Mouse (Mus musculus) macrophage (primary cell): ENCODE results near the gene BC003965. TPM values are rescaled to one million over a fixed set of nuclear protein-coding genes. Genes with fewer than 3 reads are reported as not detected.
"Not testable (repeated sequence)": the region's sequence is repeated elsewhere in the genome, so short reads cannot be mapped to it uniquely, and the experiment has no call there.

Source experiments
- H3K27ac ChIP-seq: fragments of 350-480 bp; formaldehyde crosslinking; 2 replicates; pipeline ENCODE4 v1.9.0; 2021
- H3K36me3 ChIP-seq: fragments of 350-480 bp; formaldehyde crosslinking; 2 replicates; pipeline ENCODE4 v1.9.0; 2021; ENCODE audit errors: inconsistent target
- H3K4me3 ChIP-seq: fragments of 350-480 bp; formaldehyde crosslinking; 2 replicates; pipeline ENCODE4 v1.9.0; 2021; ENCODE audit errors: inconsistent target
- H3K79me2 ChIP-seq: fragments of 350-480 bp; formaldehyde crosslinking; 2 replicates; pipeline ENCODE4 v1.9.0; 2021; ENCODE audit errors: inconsistent target
- WGBS: methylation state at CpG from one replicate; pipeline ENCODE4 v1.1.7; 2026; ENCODE audit warnings: inconsistent platforms; ENCODE audit not compliant: missing documents; 5-methylcytosine and 5-hydroxymethylcytosine counted together
- polyA plus RNA-seq: library from polyadenylated mRNA; stranded (reverse); fragments of 250-400 nt; gene quantifications from 3 replicates; pipeline ENCODE4 v1.2.4, GENCODE M21; 2018; ENCODE audit warnings: inconsistent platforms

Gene BC003965
- polyA plus RNA-seq, 1 experiment from 2014 or later = 3.5 TPM

- no peak within 1 kb of the TSS for H3K27ac ChIP-seq
- 1% methylated on average over 82 of the region's 104 CpGs for WGBS
These were observed 4.0 kb downstream of the BC003965 start, which contains the start of gene Unkl for GRCm38 (mm10) chr17:25188150-25189031. Gene Unkl (plus strand): TSS chr17:25188397.

GRCm38 (mm10) chr17:25189091-25189490 lies 4.7 kb downstream of the BC003965 start:
- Histone ChIP-seq H3K36me3 (peaks cover 5% of the 10 kb centered on the region; the same call in 1 of the 2 replicates), H3K27ac (no peak overlapping the region), H3K4me3 (peak overlapping the region; percentile 52), H3K79me2 (peaks cover 58% of the 10 kb centered on the region)
- WGBS = 13% methylated on average over 11 of the region's 16 CpGs

More at GRCm38 (mm10) chr17:25188150-25189031, 4.0 kb downstream of the BC003965 start, which contains the start of gene Unkl:
- H3K79me2 ChIP-seq = peaks cover 55% of the 10 kb centered on the region
- 0 out of 2 replicates have a peak, but pooled peaks cover 5% of the 10 kb centered on the region for H3K36me3 ChIP-seq
- peak within 1 kb of the TSS; percentile 52 for H3K4me3 ChIP-seq

DNA sequence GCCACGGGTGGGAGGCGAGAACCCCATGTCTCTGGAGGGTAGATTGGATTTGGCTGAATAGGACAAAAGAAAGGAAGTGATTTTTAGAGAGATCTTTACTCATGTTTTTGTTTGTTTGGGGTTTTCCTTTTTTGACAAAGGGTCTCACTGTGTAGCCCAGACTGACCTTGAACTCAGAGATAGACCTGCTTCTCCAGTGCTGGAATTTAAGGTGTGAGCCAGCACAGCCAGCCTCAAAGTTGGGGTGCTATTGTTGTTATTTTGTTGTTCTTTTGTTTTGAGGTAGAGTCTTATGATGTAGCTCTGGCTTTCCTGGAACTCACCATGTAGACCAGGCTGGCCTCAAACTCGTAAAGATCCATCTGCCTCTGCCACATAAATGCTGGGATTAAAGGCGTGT lies 18.0 kb downstream of the BC003965 start:
- Histone ChIP-seq H3K79me2 (peaks cover 2% of the 10 kb centered on the region; the same call in 1 of the 2 replicates), H3K36me3 (peaks cover 61% of the 10 kb centered on the region), H3K27ac (no peak overlapping the region), H3K4me3 (no peak overlapping the region)
- 96% methylated on average over 4 of the region's 4 CpGs for WGBS

- Histone ChIP-seq H3K27ac (no peak overlapping the region), H3K36me3 (peaks cover 81% of the 10 kb centered on the region), H3K79me2 (no peaks in the 10 kb centered on the region), H3K4me3 (no peak overlapping the region)
- WGBS = 98% methylated on average over 4 of the region's 4 CpGs
These were observed 25.7 kb downstream of the BC003965 start for GRCm38 (mm10) chr17:25210006-25210405.

DNA sequence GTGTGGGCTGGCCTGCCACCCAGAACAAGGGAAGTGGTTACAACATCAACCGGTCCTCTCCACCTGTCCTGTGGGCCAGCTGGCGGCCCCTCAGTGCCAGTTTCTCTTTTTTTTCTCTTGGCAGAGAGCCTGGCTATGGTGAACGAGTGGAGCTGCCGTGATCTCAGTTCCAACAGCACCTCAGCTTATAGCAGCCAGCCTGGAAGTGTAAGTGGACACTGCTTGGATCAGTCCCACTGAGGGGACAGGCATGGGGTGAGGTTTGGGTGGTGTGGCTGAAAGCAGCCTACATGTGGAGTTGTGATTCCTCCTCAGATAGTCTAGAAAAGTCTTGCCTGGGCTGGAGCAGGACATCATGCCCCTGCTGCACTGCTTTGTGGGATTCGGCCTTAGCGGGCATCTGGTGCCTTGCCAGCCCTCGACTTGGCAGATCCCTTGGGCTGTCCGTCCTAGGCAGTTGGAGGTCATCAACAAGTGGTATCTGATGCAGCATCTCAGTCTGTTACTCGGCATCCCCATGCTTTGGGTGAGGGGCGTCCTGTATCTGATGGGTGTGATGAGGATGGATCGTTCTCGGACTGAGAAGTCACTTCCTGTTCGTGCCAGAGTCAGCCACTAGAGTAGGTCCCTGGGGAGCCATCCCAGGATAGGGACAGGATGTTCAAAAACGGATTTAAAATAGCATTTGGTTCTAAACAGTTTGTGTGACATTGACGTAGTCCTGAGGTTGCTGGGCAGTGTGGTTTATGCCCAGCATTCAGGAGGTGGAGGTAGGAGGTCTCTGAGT lies 26.5 kb downstream of the BC003965 start:
- H3K27ac ChIP-seq = no peak overlapping the region
- 72% methylated on average over 15 of the region's 15 CpGs for WGBS
- H3K79me2 ChIP-seq = no peaks in the 10 kb centered on the region
- peaks cover 81% of the 10 kb centered on the region for H3K36me3 ChIP-seq
- H3K4me3 ChIP-seq = no peak overlapping the region

GRCm38 (mm10) chr17:25211705-25212104 lies 27.4 kb downstream of the BC003965 start:
- peaks cover 82% of the 10 kb centered on the region for H3K36me3 ChIP-seq
- 87% methylated on average over 4 of the region's 4 CpGs for WGBS

GRCm38 (mm10) chr17:25215431-25215830 lies 31.1 kb downstream of the BC003965 start:
- WGBS = 92% methylated on average over 1 of the region's 3 CpGs
- Histone ChIP-seq H3K4me3 (no peak overlapping the region), H3K79me2 (no peaks in the 10 kb centered on the region), H3K27ac (no peak overlapping the region), H3K36me3 (peaks cover 60% of the 10 kb centered on the region)

More at GRCm38 (mm10) chr17:25211705-25212104, 27.4 kb downstream of the BC003965 start:
- no peak overlapping the region for H3K4me3 ChIP-seq
- H3K27ac ChIP-seq = no peak overlapping the region
- no peaks in the 10 kb centered on the region for H3K79me2 ChIP-seq

DNA sequence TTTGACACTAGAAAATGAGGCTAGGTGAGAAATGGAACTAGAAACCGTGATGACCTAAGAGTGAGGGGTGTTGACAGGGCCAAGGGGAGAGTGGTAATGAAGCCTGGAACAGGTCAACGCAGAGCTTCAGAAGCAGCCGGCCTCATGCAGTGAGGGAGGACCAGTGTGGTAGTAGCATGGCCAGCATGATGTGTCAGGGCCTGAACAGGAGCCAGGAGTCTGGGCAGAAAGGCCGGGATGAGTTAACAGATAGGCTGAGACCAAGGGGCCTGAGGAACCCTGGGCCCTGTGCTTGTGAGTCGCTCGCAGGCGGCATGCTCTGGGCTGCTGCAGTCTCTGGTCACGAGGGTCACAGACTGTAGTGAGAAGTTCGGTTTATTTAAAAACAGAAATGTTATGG lies 34.6 kb downstream of the BC003965 start:
- no peak overlapping the region for H3K4me3 ChIP-seq
- 95% methylated on average over 9 of the region's 9 CpGs for WGBS
- no peaks in the 10 kb centered on the region for H3K79me2 ChIP-seq
- H3K36me3 ChIP-seq = peaks cover 32% of the 10 kb centered on the region
- no peak overlapping the region for H3K27ac ChIP-seq

DNA sequence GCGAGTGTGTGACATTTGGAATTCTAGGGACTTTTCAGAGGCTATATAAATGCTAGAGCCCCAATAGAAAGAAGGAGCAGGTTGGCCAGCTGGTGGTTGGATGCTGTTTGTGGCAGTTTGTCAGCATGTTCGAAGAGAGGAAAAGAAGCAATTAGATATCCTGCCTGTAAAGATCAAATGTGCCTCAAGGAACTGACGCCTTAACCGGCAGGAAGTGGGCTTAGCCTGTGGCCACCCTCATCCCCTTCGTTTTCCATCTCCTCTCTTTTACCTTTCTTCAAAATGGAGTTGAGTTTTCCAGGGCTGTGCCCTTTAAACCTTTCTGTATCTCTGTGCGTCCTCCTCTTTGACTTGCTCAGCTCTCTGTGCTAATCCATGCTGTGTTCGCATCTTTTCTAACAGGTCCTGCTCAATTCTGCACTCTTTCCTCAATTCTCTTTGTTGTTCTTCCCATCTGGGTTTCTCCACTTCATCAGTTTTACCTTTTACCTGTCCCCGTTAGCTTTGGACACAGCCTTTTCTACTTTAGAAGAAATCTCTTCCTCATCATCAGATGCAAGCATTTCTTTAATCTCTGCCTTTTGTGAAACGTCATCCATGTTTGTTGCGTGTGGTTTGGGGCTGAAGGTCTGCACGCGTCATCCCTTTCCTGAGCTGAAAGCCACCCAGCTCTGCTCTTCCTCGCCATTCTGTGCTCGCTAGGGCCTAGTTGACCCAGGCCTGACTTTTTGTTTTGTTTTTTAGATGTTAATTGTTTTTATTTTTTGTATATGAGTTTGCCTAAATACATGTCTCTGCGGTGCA lies 35.3 kb downstream of the BC003965 start:
- peaks cover 25% of the 10 kb centered on the region for H3K36me3 ChIP-seq
- no peak overlapping the region for H3K4me3 ChIP-seq
- no peak overlapping the region for H3K27ac ChIP-seq
- no peaks in the 10 kb centered on the region for H3K79me2 ChIP-seq
- WGBS = 85% methylated on average over 15 of the region's 15 CpGs

GRCm38 (mm10) chr17:25220746-25221145 lies 36.4 kb downstream of the BC003965 start:
- 92% methylated on average over 1 of the region's 1 CpGs for WGBS
- H3K4me3 ChIP-seq = no peak overlapping the region
- H3K27ac ChIP-seq = no peak overlapping the region

DNA sequence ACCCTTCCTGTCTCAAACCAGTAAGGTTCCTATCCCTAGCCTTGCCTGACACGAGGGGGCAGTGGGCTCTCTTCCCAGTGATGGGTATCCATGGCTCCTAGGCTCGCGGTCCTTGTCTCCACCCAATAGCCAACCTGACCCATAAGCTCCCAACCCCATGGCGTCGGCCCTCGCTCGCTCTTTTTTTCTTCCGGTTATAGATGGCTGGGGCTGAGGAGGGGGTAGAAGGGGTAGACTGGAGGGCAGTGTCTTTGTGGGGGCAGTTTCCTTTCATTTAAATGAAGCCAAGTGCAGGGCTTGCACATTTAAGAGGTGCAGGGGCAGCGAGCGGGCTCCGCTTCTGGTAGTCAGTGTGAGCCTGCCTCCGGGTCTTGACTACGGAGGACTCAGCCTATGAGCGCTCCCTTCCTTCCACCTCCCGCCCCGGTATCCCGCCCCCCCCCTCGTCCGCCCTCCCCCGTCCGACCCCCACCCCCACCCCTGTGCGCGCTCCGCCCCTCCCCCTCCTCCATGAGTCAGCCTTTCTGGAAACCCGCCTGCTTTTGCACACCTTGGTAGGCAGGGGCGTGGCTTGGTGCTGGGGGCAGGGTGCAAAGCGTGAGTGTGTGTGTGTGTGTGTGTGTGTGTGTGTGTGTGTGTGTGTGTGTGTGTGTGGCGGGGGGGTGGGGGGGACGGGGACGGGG lies 37.6 kb downstream of the BC003965 start:
- Histone ChIP-seq H3K36me3 (peaks cover 11% of the 10 kb centered on the region; the same call in 1 of the 2 replicates), H3K79me2 (no peaks in the 10 kb centered on the region), H3K4me3 (peak overlapping the region; percentile 22; the same call in 1 of the 2 replicates), H3K27ac (no peak overlapping the region)
- WGBS = 14% methylated on average over 15 of the region's 30 CpGs

More at GRCm38 (mm10) chr17:25220746-25221145, 36.4 kb downstream of the BC003965 start:
- no peaks in the 10 kb centered on the region for H3K79me2 ChIP-seq
- H3K36me3 ChIP-seq = peaks cover 14% of the 10 kb centered on the region

DNA sequence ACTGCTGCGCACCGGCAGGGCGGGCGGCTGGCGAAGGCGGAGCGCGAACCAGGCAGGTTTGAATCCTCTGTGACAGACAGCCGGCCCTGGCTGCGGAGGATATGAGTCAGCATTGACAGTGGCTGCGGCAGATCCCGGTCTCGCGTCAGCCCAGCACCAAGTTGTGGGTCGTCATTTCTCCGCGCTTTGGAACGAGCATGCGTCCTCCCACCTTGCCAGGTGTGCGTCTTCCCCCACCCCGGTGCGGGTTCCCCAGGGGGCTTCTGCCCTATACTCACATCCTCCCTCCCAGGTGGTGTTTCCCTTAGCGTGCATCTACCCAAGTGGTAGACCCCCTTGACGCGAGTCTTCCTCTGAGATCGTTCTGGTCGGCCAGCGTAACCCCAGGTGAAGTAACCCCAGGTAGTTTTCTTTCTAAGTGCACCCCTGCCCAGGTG lies 38.2 kb downstream of the BC003965 start:
- WGBS = 11% methylated on average over 13 of the region's 28 CpGs
- H3K4me3 ChIP-seq, H3K27ac ChIP-seq, H3K79me2 ChIP-seq: not testable (repeated sequence)
- H3K36me3 ChIP-seq = peaks cover 11% of the 10 kb centered on the region; the same call in 1 of the 2 replicates

- 20% methylated on average over 6 of the region's 6 CpGs for WGBS
- H3K27ac ChIP-seq = no peak overlapping the region
- no peaks in the 10 kb centered on the region for H3K79me2 ChIP-seq
- no peak overlapping the region for H3K4me3 ChIP-seq
- H3K36me3 ChIP-seq = peaks cover 11% of the 10 kb centered on the region; the same call in 1 of the 2 replicates
These were observed 38.7 kb downstream of the BC003965 start for GRCm38 (mm10) chr17:25222951-25223601.
